Mouse (Mus musculus) heart, adult 9 months (tissue): ENCODE data around the gene Fggy.

Experiments used
- DNase-seq, 2 experiments: peaks; one replicate each; pipeline ENCODE4 v3.0.0; 2022; ENCODE audit warnings: low spot score in 2 of 2

Gene Fggy

GRCm38 (mm10) chr4:95590878-95591277 lies 33.6 kb downstream of the Fggy start:
- no peak for DNase-seq

DNA sequence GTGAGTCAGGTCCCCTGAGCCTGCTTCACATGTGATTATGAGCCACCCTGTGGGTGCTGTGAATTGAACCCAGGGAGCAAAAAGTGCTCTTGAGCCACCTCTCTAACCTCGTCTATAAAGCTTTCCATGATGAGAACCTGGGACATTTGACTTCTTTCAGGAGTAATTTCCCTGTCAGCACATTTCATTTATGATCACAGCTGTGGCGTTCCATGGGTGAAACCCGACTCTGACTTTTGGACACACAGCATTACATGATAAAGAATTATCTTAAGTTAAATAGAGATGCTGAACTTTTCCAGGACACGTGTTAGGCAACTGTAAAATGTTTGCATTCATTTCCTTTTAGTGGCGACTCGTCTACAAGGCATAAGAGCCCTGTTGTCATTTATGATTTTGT lies 39.9 kb downstream of the Fggy start:
- no peak for DNase-seq

GRCm38 (mm10) chr4:95601776-95602175 lies 44.5 kb downstream of the Fggy start:
- no peak for DNase-seq

- DNase-seq = no peak
Observed at GRCm38 (mm10) chr4:95603254-95603653, 45.9 kb downstream of the Fggy start.

- no peak for DNase-seq
Observed at GRCm38 (mm10) chr4:95610663-95611062, 53.4 kb downstream of the Fggy start.

GRCm38 (mm10) chr4:95611390-95611789 lies 54.1 kb downstream of the Fggy start:
- DNase-seq = peak in 1 of 2 experiments; percentile 17

DNA sequence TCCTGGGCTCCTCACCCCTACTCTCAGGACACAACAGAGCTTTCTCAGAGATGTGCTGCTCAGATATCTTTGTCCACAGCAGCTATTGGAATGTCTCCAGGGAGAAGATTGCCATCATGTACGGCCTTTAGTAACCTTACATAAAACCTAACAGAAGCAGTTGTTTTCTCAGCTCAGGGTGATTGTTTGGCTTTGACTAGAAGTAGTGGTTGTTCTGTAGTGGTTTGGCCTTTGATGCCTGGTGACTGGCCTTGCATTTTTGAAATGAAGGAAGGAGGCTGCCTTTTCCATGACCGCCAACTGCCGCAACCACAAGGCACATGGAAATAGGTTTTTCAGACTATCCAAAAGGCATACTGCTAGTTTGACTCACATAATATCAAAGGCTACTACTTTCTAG lies 63.7 kb downstream of the Fggy start:
- no peak for DNase-seq

GRCm38 (mm10) chr4:95624696-95625095 lies 67.4 kb downstream of the Fggy start:
- no peak for DNase-seq

DNA sequence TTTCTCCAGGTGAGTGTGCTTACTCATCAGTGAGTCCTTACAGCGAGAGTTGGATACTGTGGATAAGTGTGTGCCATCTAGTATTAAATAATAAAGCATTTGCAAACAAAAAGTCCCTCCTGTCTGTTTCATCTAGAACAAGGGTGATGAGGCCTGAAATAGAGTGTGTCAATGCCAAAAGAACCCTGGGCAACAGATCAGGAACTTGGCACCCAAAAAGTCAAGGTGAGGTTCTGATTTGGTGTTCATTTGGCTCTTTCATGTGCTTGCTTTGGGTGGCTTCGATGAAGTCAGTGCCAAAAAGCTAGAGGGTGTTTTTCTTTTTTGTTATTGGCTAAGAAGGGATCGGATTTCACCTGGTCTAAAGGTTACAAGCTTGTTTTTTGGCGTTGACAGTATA lies 68.3 kb downstream of the Fggy start:
- DNase-seq = no peak

GRCm38 (mm10) chr4:95626186-95626585 lies 68.9 kb downstream of the Fggy start:
- no peak for DNase-seq

DNA sequence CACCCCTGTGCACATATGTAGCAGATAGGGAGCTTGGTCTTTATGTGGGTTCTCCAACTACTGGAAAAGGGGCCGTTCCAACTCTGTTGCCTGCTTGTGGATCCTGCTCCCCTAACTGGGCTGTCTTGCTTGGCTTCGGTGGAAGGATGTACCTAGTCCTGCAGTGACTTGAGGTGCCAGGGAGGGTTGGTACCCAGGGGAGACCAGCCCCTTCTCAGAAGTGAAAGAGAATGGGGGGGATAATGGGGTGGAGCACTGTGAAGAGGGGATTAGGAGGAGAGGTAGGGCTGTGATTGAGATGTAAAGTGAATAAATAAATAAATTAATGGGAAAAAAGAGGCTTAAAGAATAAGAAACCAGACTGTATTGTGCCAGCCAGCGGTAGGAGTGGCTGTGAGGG lies 77.6 kb downstream of the Fggy start:
- no peak for DNase-seq

GRCm38 (mm10) chr4:95636937-95637749 lies 79.8 kb downstream of the Fggy start:
- peak; percentile 78 to 86 for DNase-seq

DNA sequence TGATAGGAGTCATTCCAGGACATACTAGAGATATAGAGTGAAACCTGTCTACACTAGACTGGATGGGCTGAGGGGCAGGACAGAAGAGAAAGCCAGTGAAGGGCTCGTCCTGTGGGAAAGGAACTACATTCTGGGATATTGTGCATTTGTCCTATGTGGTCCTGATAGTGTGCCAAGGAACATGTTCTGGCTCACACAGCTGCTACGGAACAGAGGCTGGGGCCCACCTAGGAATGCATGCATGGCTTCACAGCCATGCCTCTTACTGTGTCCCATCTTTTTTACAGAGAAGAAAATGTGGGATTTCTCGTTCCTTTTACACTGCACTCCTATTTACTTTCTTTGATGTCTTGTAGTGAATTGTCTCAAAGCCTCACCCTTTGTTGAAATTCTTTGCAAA lies 80.8 kb downstream of the Fggy start:
- no peak for DNase-seq

GRCm38 (mm10) chr4:95640831-95641230 lies 83.5 kb downstream of the Fggy start:
- no peak for DNase-seq

DNA sequence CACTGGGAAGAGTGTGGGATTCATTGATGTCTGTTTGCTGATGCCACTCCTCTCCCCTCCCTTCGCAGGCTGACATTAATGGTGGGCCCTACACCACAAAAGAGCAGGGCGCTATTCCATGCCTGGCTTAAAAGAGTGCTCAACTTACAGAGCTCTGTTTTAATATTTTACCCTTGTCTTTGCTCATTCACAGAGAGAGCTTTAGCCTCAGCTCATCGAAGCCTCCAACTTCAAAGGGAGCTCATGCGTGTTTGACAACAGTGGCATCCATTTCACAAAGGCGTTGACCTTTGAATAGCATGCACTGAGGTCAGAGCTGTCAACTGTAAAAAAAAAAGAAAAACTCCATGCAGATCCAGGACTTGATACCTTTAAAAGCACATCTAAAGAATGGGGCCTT lies 86.7 kb downstream of the Fggy start:
- DNase-seq = no peak

DNA sequence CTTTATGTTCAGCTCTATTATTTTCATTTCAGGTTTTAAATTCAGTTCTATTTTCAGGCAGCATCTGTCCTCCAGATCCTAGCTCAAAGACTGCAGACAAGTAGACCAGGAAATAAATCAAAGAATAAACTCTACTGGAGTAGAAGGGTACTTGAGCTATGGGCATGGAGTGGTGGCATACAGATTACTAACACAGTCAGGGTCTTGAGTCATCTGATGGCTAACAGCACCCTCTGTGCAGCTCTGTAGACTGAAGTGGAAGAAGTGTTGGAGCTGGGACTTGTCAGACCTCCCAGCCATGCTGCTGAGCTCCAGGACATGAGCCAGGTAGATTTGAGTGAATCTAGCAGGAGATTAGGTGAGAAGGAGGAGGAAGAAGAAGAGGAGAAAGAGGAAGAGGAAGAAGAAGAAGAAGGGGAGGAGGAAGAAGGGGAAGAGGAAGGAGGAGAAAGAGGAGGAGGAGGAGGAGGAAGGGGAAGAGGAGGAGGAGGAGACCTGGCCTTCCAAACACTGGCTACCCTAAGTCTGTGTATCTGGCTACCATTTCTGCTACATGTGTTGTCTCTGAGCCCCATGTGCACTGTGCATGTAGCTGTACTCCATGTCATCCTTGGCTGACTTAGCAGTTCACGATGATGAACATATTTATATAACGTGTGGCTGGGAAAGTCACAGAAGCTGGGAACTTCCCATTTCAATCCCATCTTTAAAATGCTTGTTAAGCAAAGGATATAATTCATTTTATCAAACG lies 91.7 kb downstream of the Fggy start:
- no peak for DNase-seq

- no peak for DNase-seq
Observed at GRCm38 (mm10) chr4:95649552-95649905, 92.2 kb downstream of the Fggy start.

- no peak for DNase-seq
Observed at GRCm38 (mm10) chr4:95649980-95650379, 92.7 kb downstream of the Fggy start.

DNA sequence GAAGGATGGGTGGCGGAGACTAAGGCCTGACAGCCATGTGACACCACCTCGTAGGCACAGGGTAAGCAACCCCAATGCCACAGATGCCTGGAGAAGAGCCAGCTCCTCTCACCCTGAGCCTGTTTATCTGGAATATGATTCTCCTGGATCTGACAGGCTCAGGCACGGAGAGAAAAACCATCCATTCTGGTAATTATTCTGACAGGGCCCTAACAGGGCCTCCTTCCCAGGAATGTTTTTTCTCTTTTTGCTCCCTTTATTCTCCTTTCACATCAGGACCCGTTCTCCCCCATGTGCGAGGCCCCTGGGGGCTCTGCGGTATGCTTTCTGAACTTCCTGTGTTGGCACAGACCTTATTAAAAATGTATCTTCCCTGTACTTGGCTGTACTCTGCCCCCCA lies 94.7 kb downstream of the Fggy start:
- DNase-seq = no peak

GRCm38 (mm10) chr4:95653296-95653912 lies 96.1 kb downstream of the Fggy start:
- DNase-seq = no peak

DNA sequence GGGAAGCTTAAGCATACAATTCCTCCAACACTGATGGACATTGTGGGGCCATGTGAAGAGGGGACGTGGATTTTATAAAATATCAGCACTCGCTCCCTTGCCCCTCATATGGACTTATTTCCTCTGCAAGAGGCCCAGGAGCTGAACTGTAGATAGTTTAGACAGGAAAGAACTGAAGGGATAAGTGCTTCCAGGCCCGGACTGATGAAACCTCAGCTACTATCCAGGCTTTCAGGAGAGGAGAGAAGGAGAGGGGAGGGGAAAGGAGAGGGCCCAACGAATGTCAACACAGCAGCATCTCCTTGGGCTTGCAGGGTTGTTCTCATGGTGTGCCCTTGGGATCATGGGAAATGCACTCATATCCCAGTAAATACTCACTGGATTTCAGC lies 96.6 kb downstream of the Fggy start:
- no peak for DNase-seq

GRCm38 (mm10) chr4:95659024-95659423 lies 101.7 kb downstream of the Fggy start:
- DNase-seq = no peak

- DNase-seq = no peak
Observed at GRCm38 (mm10) chr4:95663596-95663995, 106.3 kb downstream of the Fggy start.
